Mouse (Mus musculus) v-Abl transformed pro-B cells (cell line): ENCODE measurements around the gene Nfasc.

Source experiments
- in situ Hi-C, 2 experiments: fragments of 400-800 bp; cut with MboI; formaldehyde crosslinking; loops; one replicate each; pipeline ENCODE4 v1.15.1; 2025; ENCODE audit not compliant: unreplicated experiment in 2 of 2

Gene Nfasc

DNA sequence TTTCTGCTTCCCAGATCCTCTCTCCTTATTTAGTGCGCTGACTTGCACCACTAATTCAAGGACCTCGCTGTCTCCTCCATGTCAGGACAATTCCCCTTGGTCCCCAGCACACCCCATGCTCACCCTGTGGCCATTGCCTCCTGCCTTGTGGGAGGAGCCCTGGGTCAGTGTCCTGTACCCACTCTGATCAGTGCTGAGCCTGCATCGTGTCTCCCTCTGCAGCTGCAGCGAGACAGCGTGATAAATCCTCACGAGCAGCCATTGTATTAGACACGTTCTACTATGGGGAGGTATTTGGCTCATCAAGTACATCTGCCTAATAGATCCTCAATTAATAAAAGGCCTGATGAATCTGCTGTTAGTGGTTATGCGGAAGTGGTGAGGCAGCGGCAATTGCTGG lies 86.8 kb downstream of the Nfasc start:
- in situ Hi-C loops = no loop called here

DNA sequence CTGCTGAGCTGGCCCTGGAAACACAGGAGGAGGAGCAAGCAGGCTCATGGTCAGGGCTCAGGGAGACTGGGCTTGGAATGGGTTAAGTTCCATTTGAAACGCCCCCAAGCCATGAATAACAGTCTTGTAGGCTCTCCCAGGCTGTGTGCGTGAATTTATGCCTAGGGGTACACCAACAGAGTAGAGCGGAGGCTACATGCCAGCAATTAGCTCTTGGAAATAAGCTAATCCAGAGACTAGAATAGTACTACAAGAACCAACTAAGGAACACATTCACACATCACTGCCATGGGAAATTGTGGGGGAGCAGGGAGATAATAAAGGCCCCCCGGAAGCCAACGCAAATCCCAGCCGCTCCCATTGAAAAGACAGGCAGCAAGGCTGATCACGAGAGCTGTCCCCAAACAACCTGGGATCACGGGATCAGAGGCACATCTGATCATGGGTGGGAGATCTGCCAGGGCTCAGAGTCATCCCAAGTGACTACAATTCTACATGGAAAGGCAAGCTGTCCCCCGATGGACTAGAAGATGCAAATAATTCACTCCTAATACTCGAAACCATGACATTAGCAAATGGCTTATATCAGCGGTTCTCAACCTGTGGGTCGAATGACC lies 87.6 kb downstream of the Nfasc start:
- in situ Hi-C loops = no loop called here

- in situ Hi-C loops = no loop called here
Observed at GRCm38 (mm10) chr1:132653161-132653560, 88.4 kb downstream of the Nfasc start.

GRCm38 (mm10) chr1:132650680-132651079 lies 90.9 kb downstream of the Nfasc start:
- in situ Hi-C loops = no loop called here

DNA sequence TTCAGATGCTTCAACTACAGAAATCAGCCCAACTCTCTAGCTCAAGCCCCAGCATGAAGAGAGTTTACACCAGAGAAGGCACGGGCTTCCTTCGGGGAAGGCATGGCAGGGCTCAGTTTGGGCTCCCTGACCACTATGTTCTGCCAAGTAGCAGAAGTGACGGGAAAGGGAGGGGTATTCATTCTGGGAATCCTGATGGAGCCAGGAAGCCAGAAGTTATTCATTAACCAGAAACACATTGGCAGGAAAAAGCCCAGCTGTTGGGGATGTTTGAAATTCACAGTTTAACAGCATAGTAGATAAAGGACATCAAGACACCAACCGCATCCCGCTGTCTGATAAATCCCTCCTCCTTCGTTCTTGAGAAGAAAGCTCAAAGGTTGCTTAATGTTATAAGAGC lies 93.6 kb downstream of the Nfasc start:
- in situ Hi-C loops = no loop called here

DNA sequence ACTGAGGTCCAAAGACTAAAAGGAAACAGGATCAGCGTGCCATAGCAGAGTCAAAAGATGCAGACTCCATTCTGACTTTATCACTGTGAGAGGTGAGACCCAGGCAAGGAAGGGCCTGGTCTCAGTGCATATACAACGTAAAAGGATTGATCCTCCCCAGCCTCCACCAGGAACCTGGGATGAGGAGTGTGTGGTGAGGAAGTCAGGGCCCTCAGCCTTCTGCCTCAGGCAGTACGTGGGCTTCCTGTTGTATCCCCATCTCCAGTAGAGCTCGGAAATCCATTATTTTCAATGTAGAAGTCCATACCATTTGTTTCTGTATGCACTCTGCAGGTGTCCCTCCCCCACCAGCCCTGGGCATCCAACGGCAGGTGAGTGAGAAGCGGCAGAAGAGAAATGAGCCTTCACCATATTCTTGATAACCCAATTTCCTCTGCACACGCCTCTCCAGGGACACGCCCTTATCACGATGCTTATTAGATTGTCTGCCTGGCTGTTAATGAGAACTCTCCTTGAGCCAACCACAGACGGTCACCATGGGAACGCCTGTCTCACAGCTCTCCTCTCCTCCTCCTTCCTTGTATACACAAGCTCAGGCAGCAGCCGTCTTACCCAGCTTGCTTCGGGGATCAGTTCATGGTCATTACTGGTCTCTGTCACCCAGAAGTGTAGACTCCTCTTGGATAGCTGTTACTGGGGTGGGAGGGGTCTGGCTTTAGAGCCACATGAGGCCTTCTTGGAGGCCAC lies 100.4 kb downstream of the Nfasc start:
- in situ Hi-C loops = no loop called here

DNA sequence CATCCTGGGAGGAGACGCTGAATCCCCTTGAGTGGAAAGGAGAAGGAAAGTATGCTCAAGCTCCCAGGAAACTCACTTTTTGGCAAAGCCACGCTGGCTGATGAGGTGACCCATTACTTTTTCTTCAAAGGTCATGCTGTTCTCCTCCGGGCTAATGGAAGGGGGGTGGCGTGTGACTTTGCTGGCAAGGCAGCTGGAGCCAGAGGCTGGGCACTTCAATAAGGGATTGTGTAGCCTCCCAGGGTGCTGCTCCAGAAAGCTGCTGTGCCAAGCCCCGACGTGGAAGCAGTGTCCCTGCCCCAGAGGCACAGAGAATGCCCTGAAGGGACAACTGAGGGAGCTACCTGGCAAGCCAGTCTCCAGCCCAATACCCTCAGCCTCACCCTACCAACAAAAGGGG lies 101.3 kb downstream of the Nfasc start:
- in situ Hi-C loops = no loop called here

- in situ Hi-C loops = no loop called here
Observed at GRCm38 (mm10) chr1:132637346-132637745, 104.3 kb downstream of the Nfasc start.

GRCm38 (mm10) chr1:132629611-132630370 lies 111.8 kb downstream of the Nfasc start:
- in situ Hi-C loops = no loop called here

GRCm38 (mm10) chr1:132628599-132628998 lies 113.0 kb downstream of the Nfasc start:
- in situ Hi-C loops = no loop called here

GRCm38 (mm10) chr1:132628183-132628582 lies 113.4 kb downstream of the Nfasc start:
- in situ Hi-C loops = no loop called here

- in situ Hi-C loops = no loop called here
Observed at GRCm38 (mm10) chr1:132626125-132626756, 115.4 kb downstream of the Nfasc start.

DNA sequence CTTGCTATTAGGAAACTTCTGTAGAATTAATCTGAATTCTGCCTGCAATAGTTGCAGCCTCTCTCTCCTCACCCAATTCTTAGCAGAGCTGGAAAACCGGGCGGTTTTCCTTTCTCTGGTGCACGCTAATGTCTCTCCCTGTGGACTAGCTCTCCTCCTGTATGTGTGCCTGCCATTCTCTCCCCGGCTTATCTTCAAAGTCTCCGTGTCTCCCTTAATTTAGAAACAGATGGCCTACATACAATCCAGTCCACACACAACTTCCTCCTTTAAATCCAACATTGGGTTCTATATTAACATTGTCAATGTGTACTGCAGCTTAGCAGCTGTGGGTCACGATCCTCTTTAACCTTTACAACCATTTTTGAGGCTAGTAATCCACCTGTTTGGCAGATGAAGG lies 116.6 kb downstream of the Nfasc start:
- in situ Hi-C loops = no loop called here

- in situ Hi-C loops = no loop called here
Observed at GRCm38 (mm10) chr1:132624466-132624865, 117.1 kb downstream of the Nfasc start.

DNA sequence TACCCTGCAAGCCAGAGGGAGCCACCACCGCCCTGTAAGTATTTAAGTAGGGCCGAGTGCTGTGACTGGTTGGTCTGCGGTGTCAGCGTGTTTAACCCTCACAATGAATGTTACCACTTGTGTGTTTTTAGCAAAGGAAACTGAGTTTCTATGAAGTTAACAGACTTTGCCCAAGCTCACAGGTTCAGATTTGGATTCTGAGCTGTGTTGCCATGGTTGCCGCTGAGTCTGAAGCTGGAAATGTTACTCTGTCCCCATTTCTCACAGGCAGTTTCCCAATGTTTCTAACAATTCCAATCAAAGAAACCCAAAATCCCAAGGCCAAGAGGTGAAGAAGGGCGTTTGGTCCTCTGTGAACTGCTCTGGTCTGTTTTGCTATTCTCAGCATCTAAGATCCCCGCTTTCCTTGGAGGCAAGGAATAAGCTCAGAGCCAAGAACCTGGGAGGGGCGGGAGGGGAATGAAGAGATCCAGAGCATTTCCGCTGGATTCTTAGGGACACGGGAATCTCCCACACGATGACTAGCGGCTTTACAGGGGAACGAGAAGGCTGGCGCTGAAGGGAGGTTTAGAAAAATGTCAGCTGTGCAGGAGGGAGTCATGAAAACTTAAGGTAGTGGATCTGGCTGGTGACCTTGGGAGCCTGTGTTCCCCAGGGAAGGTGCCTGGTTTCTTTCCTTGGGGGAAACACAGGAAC lies 117.8 kb downstream of the Nfasc start:
- in situ Hi-C loops = no loop called here

DNA sequence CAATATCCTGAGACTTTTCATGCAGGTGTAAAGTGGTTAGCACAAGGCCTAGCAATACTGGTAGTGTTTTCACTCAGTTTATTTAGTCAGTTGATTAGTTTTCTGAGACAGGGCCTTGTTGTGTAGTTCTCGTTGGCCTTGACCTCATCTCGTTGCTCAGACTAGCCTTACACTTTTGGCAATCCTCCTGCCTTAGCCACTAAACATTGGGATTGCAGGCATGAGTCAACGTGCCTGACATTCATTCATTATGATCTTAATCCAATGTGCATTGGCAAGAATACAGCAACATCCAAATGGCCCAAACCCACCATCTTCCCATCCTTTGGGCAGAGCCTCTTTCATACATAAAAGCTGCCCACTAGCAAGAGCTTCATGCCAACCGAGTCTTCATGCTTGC lies 129.5 kb downstream of the Nfasc start:
- in situ Hi-C loops = no loop called here

GRCm38 (mm10) chr1:132609048-132609634 lies 132.5 kb downstream of the Nfasc start:
- in situ Hi-C loops = no loop called here

GRCm38 (mm10) chr1:132602161-132602560 lies 139.4 kb downstream of the Nfasc start:
- in situ Hi-C loops = no loop called here

- in situ Hi-C loops = no loop called here
Observed at GRCm38 (mm10) chr1:132598024-132598423, 143.6 kb downstream of the Nfasc start.

- in situ Hi-C loops = no loop called here
Observed at GRCm38 (mm10) chr1:132595741-132596140, 145.9 kb downstream of the Nfasc start.
